Mouse (Mus musculus) lung, adult 2 months (tissue): ENCODE data around the gene Adamts9.

Experiments used
- CTCF ChIP-seq: fragments of 200-500 bp; IDR thresholded peaks from 2 replicates; pipeline ENCODE4 v1.5.1; 2011; ENCODE audit warnings: mild to moderate bottlenecking, low read length, control low read depth; ENCODE audit not compliant: insufficient read depth
- POLR2A ChIP-seq: fragments of 200-500 bp; IDR thresholded peaks from 2 replicates; pipeline ENCODE4 v1.6.1; 2011; ENCODE audit warnings: low read depth, mild to moderate bottlenecking, control low read depth, low read length, borderline replicate concordance; ENCODE audit errors: extremely low read depth

DNA sequence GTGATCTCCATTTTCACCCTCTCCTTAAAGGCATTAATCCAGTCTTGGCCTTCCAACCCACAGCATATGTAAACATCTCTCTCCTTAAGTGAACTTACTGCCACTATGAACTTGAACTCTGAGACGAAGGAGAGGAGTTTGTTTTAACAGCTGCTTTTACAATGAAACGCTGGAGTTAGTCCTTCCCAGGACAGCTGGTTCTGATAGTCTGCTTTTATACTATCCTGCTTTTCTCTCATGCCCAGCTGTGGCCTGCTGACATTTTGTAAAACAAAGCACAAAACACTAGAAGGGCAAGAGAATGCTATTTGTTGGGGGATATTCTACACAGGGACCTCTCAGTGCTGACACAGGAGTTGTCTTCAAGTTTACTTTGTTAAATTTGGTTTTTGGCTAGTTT lies 101.3 kb downstream of the Adamts9 start:
- no peak for TF ChIP-seq CTCF
- no peak for TF ChIP-seq POLR2A
